Mouse (Mus musculus) liver, embryonic 11.5 days (tissue): ENCODE data around the gene Pknox2. TPM values are rescaled to one million over a fixed set of nuclear protein-coding genes. Genes with fewer than 3 reads are reported as not detected.

Source experiments
- ATAC-seq: fragments of 200-750 bp; cut with Nextera tagmentation; replicated peaks from 2 replicates; pipeline ENCODE4 v1.8.0; 2017; ENCODE audit warnings: moderate number of reproducible peaks, mild to moderate bottlenecking, moderate TSS enrichment, moderate library complexity; ENCODE audit not compliant: low FRiP score
- DNase-seq: peaks from one replicate; pipeline ENCODE4 v3.0.0-alpha.2; 2017; ENCODE audit warnings: low spot score
- H3K27ac ChIP-seq: fragments of 300-500 bp; sonication (generic); 2 replicates; pipeline ENCODE4 v1.5.1; 2014; ENCODE audit warnings: mild to moderate bottlenecking, low read depth, low read length, control low read depth
- H3K27me3 ChIP-seq: fragments of 300-500 bp; sonication (generic); replicated peaks from 2 replicates; pipeline ENCODE4 v1.6.1; 2014; ENCODE audit warnings: low read length, mixed read lengths; ENCODE audit not compliant: control insufficient read depth, insufficient read depth
- H3K36me3 ChIP-seq: fragments of 300-500 bp; sonication (generic); 2 replicates; pipeline ENCODE4 v1.6.1; 2014; ENCODE audit warnings: mild to moderate bottlenecking, low read length, moderate library complexity, mixed read lengths; ENCODE audit not compliant: control insufficient read depth, insufficient read depth
- H3K4me1 ChIP-seq: fragments of 300-500 bp; sonication (generic); replicated peaks from 2 replicates; pipeline ENCODE4 v1.6.1; 2014; ENCODE audit warnings: low read length, mixed read lengths; ENCODE audit not compliant: control insufficient read depth, insufficient read depth
- H3K4me2 ChIP-seq: fragments of 300-500 bp; sonication (generic); 2 replicates; pipeline ENCODE4 v1.6.1; 2014; ENCODE audit warnings: mild to moderate bottlenecking, control low read depth, moderate library complexity
- H3K4me3 ChIP-seq: fragments of 300-500 bp; sonication (generic); 2 replicates; pipeline ENCODE4 v1.5.1; 2014; ENCODE audit warnings: low read depth, low read length, control low read depth
- H3K9ac ChIP-seq: fragments of 300-500 bp; sonication (generic); 2 replicates; pipeline ENCODE4 v1.6.1; 2014; ENCODE audit warnings: low read depth, low read length, control low read depth
- H3K9me3 ChIP-seq: fragments of 300-500 bp; sonication (generic); 2 replicates; pipeline ENCODE4 v1.6.1; 2016; ENCODE audit warnings: low read length, inconsistent platforms, mixed read lengths; ENCODE audit not compliant: control insufficient read depth
- WGBS: fragments of 180-500 bp; shearing (Covaris S2); extraction: QIAGEN DNeasy Blood & Tissue Kit; methylation state at CpG from one replicate; pipeline ENCODE4 v1.1.7; 2014; 5-methylcytosine and 5-hydroxymethylcytosine counted together
- polyA plus RNA-seq: library from polyadenylated mRNA; unstranded; fragments of >200 nt; fragmentation: Nextera tagmentation; extraction: Ambion mirVana; gene quantifications from 2 replicates; pipeline ENCODE4 v1.2.1, GENCODE M21; 2014

Pknox2 gene
- polyA plus RNA-seq, 1 experiment from 2014 or later: 2.9 TPM

DNA sequence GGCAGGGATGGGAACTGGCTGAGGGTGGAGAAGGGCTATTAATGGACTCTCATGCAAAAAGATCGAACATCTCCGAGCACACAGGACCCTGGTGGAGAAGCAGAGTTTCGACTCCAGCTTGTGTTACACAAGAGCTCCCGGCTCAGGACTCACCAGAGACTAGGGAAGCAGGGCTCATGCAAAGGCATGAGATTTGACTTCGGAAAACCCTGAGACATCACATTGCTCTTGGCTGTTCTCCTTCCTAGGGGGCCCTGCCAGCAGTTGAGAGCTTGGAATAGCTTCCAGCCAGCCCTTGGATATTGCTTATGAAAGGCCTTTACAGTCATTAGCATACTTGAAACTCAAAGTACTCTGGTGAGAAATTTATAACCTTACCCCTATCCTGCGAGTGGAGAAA is 26.4 kb downstream of the Pknox2 start:
- DNase-seq: no peak
- H3K4me1 ChIP-seq: no peaks in the 10 kb centered on the region
- no peak for ATAC-seq
- no peak overlapping the region for H3K27ac ChIP-seq
- no peak overlapping the region for H3K4me2 ChIP-seq
- H3K4me3 ChIP-seq: no peak overlapping the region
- 80% methylated on average over 6 of the region's 6 CpGs for WGBS
- H3K27me3 ChIP-seq: no peaks in the 10 kb centered on the region
- H3K9me3 ChIP-seq: no peaks in the 10 kb centered on the region
- H3K36me3 ChIP-seq: no peaks in the 10 kb centered on the region
- H3K9ac ChIP-seq: no peak overlapping the region

DNA sequence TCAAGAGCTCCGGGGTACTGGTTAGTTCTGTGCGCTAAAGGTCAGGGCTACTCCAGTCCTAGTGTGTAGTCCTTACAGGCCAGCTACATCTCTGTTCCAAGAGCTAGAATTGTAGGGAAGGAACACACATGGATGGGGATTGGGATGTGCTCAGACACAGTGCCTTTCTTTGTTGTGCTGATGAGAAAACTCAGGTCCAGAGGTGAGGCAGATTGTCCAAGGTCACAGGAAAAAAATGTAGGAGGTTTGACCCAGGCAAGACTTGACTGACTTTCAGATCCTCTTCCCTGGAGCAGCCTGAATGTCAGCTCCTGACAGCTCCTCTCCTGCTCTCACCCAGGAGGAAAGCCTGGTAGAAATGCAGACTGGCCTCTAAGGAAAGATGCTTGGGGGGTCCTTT is 29.7 kb downstream of the Pknox2 start:
- Histone ChIP-seq H3K9ac (no peak overlapping the region), H3K4me1 (no peaks in the 10 kb centered on the region)

DNA sequence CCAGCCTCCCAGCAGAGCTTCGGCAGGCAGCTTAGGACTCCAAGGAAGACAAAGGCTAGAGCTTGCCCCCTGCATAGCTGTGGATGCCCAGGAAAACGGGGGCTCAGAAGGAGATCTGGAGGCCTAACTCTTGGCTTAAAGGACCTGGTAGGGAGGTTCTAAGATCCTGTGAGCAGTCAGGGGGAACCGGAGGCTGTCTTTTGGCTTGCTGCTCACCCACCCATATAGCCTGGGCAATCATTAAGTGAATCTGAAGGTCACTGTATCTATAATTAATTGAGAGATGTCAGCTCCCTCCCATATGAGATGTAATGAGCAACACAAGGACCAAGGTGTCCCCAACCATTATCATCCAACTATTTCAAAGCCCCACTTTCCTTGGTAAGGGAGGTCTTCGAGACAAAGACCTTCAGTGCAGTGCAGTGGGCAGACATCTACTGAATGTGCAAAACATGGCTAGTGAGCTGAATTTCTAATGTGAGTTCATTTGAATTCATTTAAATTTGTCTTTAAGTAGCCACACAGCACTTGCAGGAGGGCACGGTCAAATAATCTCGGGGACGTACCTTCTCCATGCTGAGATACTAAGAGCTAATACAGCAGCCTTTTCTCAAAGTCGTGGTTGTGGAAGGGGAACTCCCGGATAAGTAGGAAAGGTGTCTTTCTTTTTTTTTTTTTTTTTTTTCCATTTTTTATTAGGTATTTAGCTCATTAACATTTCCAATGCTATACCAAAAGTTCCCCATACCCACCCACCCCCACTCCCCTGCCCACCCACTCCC is 30.4 kb downstream of the Pknox2 start:
- no peak overlapping the region for H3K27ac ChIP-seq
- no peaks in the 10 kb centered on the region for H3K9me3 ChIP-seq
- no peaks in the 10 kb centered on the region for H3K4me1 ChIP-seq
- 82% methylated on average over 9 of the region's 9 CpGs for WGBS
- DNase-seq (no peak), ATAC-seq (no peak)
- H3K4me2 ChIP-seq: no peak overlapping the region
- no peak overlapping the region for H3K9ac ChIP-seq
- no peaks in the 10 kb centered on the region for H3K36me3 ChIP-seq
- no peak overlapping the region for H3K4me3 ChIP-seq
- H3K27me3 ChIP-seq: no peaks in the 10 kb centered on the region

More for the DNA sequence above, 29.7 kb downstream of the Pknox2 start:
- Histone ChIP-seq H3K4me2 (no peak overlapping the region), H3K27ac (no peak overlapping the region), H3K9me3 (no peaks in the 10 kb centered on the region), H3K27me3 (no peaks in the 10 kb centered on the region), H3K4me3 (no peak overlapping the region), H3K36me3 (no peaks in the 10 kb centered on the region)
- 76% methylated on average over 2 of the region's 2 CpGs for WGBS
- DNase-seq: no peak
- ATAC-seq: no peak

DNA sequence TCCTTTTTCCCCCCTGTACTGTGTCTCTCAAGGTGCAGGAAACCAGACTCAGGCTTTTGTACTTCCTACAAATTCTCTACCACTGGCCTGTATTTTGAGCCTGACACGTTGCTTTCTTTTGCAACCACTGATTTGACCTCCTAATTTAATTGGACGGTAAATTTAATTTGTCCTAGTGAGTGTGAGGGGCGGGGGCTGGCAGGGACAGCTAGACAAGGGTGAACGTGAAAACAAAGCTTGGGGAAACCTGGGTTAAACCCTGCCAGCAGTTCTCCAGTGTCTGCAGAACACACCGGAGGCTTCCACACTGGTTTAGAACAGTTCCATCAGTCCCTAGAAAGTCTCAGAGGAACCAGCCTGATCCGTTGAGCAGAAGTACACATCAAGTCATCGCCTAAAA is 31.4 kb downstream of the Pknox2 start:
- 74% methylated on average over 7 of the region's 7 CpGs for WGBS

DNA sequence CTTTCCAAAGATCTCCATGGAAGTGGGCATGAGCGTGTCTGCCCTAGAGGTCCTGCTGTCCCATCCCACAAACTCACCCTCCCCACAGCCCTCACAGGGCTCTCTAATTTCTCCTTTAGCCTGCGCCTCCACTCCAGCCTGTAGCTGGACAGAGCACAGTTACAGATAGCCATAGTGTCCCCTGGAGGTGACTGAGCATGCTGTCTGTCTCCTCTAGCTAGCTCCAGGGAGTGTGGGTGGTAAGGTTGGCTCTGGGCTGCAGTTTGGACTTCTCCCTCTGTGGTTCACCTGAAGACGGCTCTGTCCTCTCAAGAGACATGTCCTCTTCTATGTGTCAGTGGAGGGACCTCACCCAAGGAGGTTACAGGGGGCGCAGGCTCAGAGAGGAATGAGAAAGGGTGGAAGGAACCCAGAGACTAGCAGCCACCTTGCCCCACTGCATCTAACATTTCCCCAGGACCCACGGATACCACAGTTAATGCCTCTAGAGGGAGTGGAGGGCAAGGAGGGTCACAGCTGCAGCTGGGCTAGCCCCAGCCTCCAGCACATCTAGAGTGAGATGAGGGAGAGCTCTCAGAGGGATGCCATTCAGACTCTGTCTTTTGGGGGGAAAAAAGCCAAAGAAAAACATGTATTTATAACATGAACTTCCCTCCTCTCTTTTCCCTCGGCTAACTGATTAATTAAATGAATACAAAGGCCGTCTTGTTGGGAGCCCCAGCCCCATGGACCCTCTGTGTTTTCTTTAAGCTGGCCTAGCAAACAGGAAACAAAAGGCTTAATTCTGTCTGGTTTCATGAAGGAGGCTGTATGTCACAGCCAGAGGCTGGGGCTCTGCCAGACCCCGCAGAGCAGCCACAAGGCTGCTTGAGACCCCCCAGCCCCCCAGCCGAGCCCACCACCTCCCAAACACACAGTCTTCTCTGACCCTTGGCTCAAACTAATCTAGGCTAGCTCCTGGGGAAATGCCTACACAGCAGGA is 32.6 kb downstream of the Pknox2 start:
- no peaks in the 10 kb centered on the region; the same call in 1 of the 2 replicates for H3K27me3 ChIP-seq
- DNase-seq (no peak), ATAC-seq (no peak)
- H3K36me3 ChIP-seq: no peaks in the 10 kb centered on the region
- WGBS: 47% methylated on average over 9 of the region's 9 CpGs
- no peak overlapping the region for H3K9ac ChIP-seq
- no peaks in the 10 kb centered on the region for H3K4me1 ChIP-seq
- no peak overlapping the region for H3K4me2 ChIP-seq
- H3K4me3 ChIP-seq: no peak overlapping the region
- no peaks in the 10 kb centered on the region for H3K9me3 ChIP-seq
- no peak overlapping the region for H3K27ac ChIP-seq

More for the DNA sequence above, 31.4 kb downstream of the Pknox2 start:
- no peaks in the 10 kb centered on the region for H3K9me3 ChIP-seq
- H3K9ac ChIP-seq: no peak overlapping the region
- no peak overlapping the region for H3K4me3 ChIP-seq
- H3K27ac ChIP-seq: no peak overlapping the region
- no peaks in the 10 kb centered on the region for H3K4me1 ChIP-seq
- no peaks in the 10 kb centered on the region for H3K27me3 ChIP-seq
- H3K4me2 ChIP-seq: no peak overlapping the region
- H3K36me3 ChIP-seq: no peaks in the 10 kb centered on the region
- no peak for DNase-seq
- no peak for ATAC-seq

DNA sequence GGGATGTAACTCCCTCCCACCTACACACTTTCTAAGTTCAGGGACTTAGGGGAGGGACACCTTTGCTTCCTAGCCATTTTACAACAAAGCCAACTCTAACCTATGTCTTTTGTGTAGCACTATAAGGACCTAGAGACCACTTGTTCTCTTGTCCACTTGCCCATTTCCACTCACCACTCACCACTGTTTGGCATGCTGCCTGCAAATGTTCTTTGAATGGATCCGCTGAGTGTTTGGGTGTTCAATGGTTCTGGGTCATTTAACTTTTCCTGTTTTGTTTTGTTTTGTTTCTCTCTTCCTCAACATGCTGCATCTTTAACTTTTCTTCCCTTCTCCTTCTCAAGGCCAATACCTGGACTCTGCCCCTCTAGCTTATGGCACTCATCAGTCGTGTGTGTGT is 39.7 kb downstream of the Pknox2 start:
- ATAC-seq (no peak), DNase-seq (no peak)
- Histone ChIP-seq H3K4me2 (no peak overlapping the region), H3K4me3 (no peak overlapping the region), H3K36me3 (no peaks in the 10 kb centered on the region), H3K9ac (no peak overlapping the region), H3K27me3 (no peaks in the 10 kb centered on the region; the same call in 1 of the 2 replicates), H3K9me3 (no peaks in the 10 kb centered on the region), H3K4me1 (no peaks in the 10 kb centered on the region), H3K27ac (no peak overlapping the region)
- whole genome bisulfite sequencing: 73% methylated on average over 2 of the region's 2 CpGs

DNA sequence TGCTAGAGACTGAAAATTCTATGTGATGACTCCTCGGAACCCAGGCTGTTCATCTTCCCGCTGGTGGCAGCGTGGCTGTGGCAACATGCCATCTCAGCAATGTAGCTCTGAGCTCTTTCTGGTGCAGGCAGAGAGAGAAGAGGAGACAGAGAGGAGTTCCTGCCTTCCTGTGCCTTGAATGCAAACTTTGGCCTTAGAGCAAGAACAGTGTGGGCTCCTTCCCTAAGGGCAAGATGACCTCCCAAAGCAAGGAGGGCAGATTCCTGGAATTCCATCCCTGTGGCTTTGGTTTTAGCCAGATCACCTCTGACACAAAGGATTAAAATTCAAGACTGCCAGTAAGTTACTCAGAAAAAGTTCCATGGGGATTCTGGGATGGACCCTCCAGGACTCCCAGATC is 40.4 kb downstream of the Pknox2 start:
- no peak overlapping the region for H3K4me3 ChIP-seq

DNA sequence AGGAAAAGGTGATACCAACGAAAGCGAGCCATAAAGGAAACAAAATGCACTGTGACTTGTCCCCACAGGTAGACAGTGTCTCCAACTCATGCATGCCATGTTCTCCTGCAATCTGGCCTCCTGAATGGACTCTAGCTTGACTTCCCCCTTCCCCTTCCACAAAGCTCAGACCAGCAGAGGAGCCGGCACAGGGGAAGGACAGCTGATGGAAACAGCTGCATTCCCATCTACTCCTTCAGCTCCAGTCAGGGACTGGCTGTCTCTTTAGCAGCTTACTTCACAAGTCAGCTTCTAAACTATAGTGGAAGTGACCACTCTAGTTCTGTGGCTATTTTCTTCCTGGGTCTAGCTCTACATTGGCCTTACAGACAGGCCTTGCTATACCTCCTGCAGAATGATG is 43.0 kb downstream of the Pknox2 start:
- Histone ChIP-seq H3K9ac (no peak overlapping the region), H3K4me1 (no peaks in the 10 kb centered on the region; the same call in 1 of the 2 replicates), H3K4me2 (no peak overlapping the region), H3K36me3 (no peaks in the 10 kb centered on the region), H3K27ac (no peak overlapping the region), H3K9me3 (no peaks in the 10 kb centered on the region), H3K27me3 (no peaks in the 10 kb centered on the region), H3K4me3 (no peak overlapping the region)
- ATAC-seq: no peak
- WGBS: 73% methylated on average over 3 of the region's 3 CpGs
- DNase-seq: no peak

More for the DNA sequence above, 40.4 kb downstream of the Pknox2 start:
- Histone ChIP-seq H3K4me1 (no peaks in the 10 kb centered on the region), H3K9me3 (no peaks in the 10 kb centered on the region), H3K36me3 (no peaks in the 10 kb centered on the region), H3K27me3 (no peaks in the 10 kb centered on the region; the same call in 1 of the 2 replicates), H3K27ac (no peak overlapping the region), H3K9ac (no peak overlapping the region), H3K4me2 (no peak overlapping the region)
- DNase-seq (no peak), ATAC-seq (no peak)
- WGBS: 45% methylated on average over 3 of the region's 3 CpGs
